Mouse (Mus musculus) CH12.LX (cell line): ENCODE results near the gene Gh. TPM values are rescaled to one million over a fixed set of nuclear protein-coding genes. Genes with fewer than 3 reads are reported as not detected.

Experiments
- DNase-seq: peaks from one replicate; pipeline ENCODE4 v3.0.0-alpha.2; 2013; ENCODE audit errors: extremely low read depth
- H3K27ac ChIP-seq: 2 replicates; pipeline ENCODE4 v1.5.1; 2012; ENCODE audit warnings: low read depth, mild to moderate bottlenecking, control low read depth, moderate library complexity; ENCODE audit not compliant: insufficient read depth
- H3K27me3 ChIP-seq: replicated peaks from 2 replicates; pipeline ENCODE3; 2012; ENCODE audit warnings: inconsistent platforms
- H3K36me3 ChIP-seq, 2 experiments: replicated peaks in 1 of 2; 2 replicates each; pipeline versions ENCODE3 to v1.6.1; 2012; ENCODE audit warnings: inconsistent platforms in 1 of 2, low read length in 1 of 2, mild to moderate bottlenecking in 1 of 2, mixed read lengths in 1 of 2, moderate library complexity in 1 of 2; ENCODE audit not compliant: control insufficient read depth in 1 of 2, insufficient read depth in 1 of 2
- H3K4me1 ChIP-seq, 2 experiments: 2 replicates each; pipeline ENCODE4 v1.6.1; 2012; ENCODE audit warnings: inconsistent platforms in 1 of 2, moderate library complexity in 1 of 2; ENCODE audit not compliant: insufficient read depth in 2 of 2, control insufficient read depth in 1 of 2
- H3K4me2 ChIP-seq: 2 replicates; pipeline ENCODE4 v1.6.1; 2012; ENCODE audit warnings: low read depth, mild to moderate bottlenecking, control low read depth; ENCODE audit not compliant: poor library complexity, insufficient read depth, severe bottlenecking
- H3K4me3 ChIP-seq, 3 experiments: fragments of 150-350 bp in 1 of 3; sonication (generic) in 1 of 3; replicated peaks in 1 of 3; 2 replicates each; pipeline versions ENCODE3 to v1.5.1; 2011 to 2012; ENCODE audit warnings: low read depth in 2 of 3, low read length in 2 of 3, mild to moderate bottlenecking in 2 of 3, moderate library complexity in 2 of 3, control low read depth in 1 of 3, improper control_type of control experiment in 1 of 3, inconsistent platforms in 1 of 3, mixed read lengths in 1 of 3; ENCODE audit not compliant: poor library complexity in 1 of 3
- H3K79me2 ChIP-seq: replicated peaks from 2 replicates; pipeline ENCODE4 v1.6.1; 2012; ENCODE audit warnings: mild to moderate bottlenecking, moderate library complexity; ENCODE audit not compliant: control insufficient read depth, poor library complexity, insufficient read depth, severe bottlenecking; ENCODE audit errors: extremely low read depth
- H3K9ac ChIP-seq: 2 replicates; pipeline ENCODE4 v1.6.1; 2012; ENCODE audit warnings: low read depth, mild to moderate bottlenecking, control low read depth, moderate library complexity; ENCODE audit not compliant: insufficient read depth
- H3K9me3 ChIP-seq: replicated peaks from 2 replicates; pipeline ENCODE3; 2012; ENCODE audit warnings: low read length, inconsistent platforms, mixed read lengths
- CTCF ChIP-seq, 2 experiments: IDR thresholded peaks in 1 of 2; conservative IDR thresholded peaks in 1 of 2; 2 replicates each; pipeline ENCODE4 v1.5.1; 2011 to 2012; ENCODE audit warnings: low read depth in 2 of 2, low read length in 2 of 2, improper control_type of control experiment in 1 of 2, inconsistent platforms in 1 of 2, mild to moderate bottlenecking in 1 of 2, moderate library complexity in 1 of 2
- ELF1 ChIP-seq: IDR thresholded peaks from 2 replicates; pipeline ENCODE4 v1.6.1; 2014; ENCODE audit warnings: low read depth, mild to moderate bottlenecking, inconsistent platforms, low read length, improper control_type of control experiment
- ETS1 ChIP-seq: conservative IDR thresholded peaks from 2 replicates; pipeline ENCODE4 v1.6.1; 2012; ENCODE audit warnings: low read depth, mild to moderate bottlenecking, inconsistent platforms, low read length, improper control_type of control experiment, moderate library complexity
- GABPA ChIP-seq: IDR thresholded peaks from 2 replicates; pipeline ENCODE4 v1.6.1; 2012; ENCODE audit warnings: low read depth, low read length, improper control_type of control experiment, inconsistent platforms; ENCODE audit not compliant: insufficient replicate concordance
- HCFC1 ChIP-seq: IDR thresholded peaks from 2 replicates; pipeline ENCODE4 v1.6.1; 2012; ENCODE audit warnings: low read depth, mild to moderate bottlenecking, inconsistent platforms, low read length, improper control_type of control experiment
- JUN ChIP-seq: IDR thresholded peaks from 2 replicates; pipeline ENCODE4 v1.6.1; 2011; ENCODE audit warnings: low read depth, mild to moderate bottlenecking, low read length, improper control_type of control experiment, moderate library complexity; ENCODE audit not compliant: insufficient read depth
- JUND ChIP-seq: conservative IDR thresholded peaks from 2 replicates; pipeline ENCODE4 v1.6.1; 2011; ENCODE audit warnings: low read depth, low read length, improper control_type of control experiment
- KAT2A ChIP-seq: IDR thresholded peaks from 2 replicates; pipeline ENCODE4 v1.6.1; 2012; ENCODE audit warnings: low read length, improper control_type of control experiment, inconsistent platforms; ENCODE audit not compliant: insufficient replicate concordance
- MAX ChIP-seq: IDR thresholded peaks from 2 replicates; pipeline ENCODE4 v1.6.1; 2011; ENCODE audit warnings: low read length, improper control_type of control experiment
- MEF2A ChIP-seq: IDR thresholded peaks from 2 replicates; pipeline ENCODE4 v1.6.1; 2014; ENCODE audit warnings: low read depth, mild to moderate bottlenecking, inconsistent platforms, low read length, improper control_type of control experiment, borderline replicate concordance
- POLR2A ChIP-seq: IDR thresholded peaks from 2 replicates; pipeline ENCODE4 v1.6.1; 2011; ENCODE audit warnings: low read depth, mild to moderate bottlenecking, improper control_type of control experiment, low read length
- UBTF ChIP-seq: IDR thresholded peaks from 2 replicates; pipeline ENCODE4 v1.6.1; 2012; ENCODE audit warnings: low read depth, mild to moderate bottlenecking, inconsistent platforms, low read length, improper control_type of control experiment, moderate library complexity
- ZC3H11A ChIP-seq: IDR thresholded peaks from 2 replicates; pipeline ENCODE4 v1.6.1; 2012; ENCODE audit warnings: low read depth, mild to moderate bottlenecking, inconsistent platforms, low read length, improper control_type of control experiment
- ZKSCAN1 ChIP-seq: IDR thresholded peaks from 2 replicates; pipeline ENCODE4 v1.6.1; 2012; ENCODE audit warnings: low read depth, inconsistent platforms, low read length, improper control_type of control experiment, borderline replicate concordance
- ZMIZ1 ChIP-seq: IDR thresholded peaks from 2 replicates; pipeline ENCODE4 v1.6.1; 2012; ENCODE audit warnings: low read depth, mild to moderate bottlenecking, inconsistent platforms, low read length, improper control_type of control experiment
- ZNF384 ChIP-seq: IDR thresholded peaks from 2 replicates; pipeline ENCODE4 v1.6.1; 2012; ENCODE audit warnings: low read depth, low read length, improper control_type of control experiment, inconsistent platforms
- dilution Hi-C: fragments of 300-500 bp; cut with MboI; formaldehyde crosslinking; loops from 2 replicates; pipeline ENCODE4 v1.14.3; 2020; ENCODE audit warnings: low sequenced_read_pairs; ENCODE audit not compliant: extremely low pct_unique_long_range_greater_than_20kb, extremely low pct_ligation_motif_present
- in situ Hi-C: fragments of 300-500 bp; cut with MboI; formaldehyde crosslinking; loops from 3 replicates; pipeline ENCODE4 v1.14.3; 2019; ENCODE audit warnings: low sequenced_read_pairs, low pct_ligation_motif_present, low pct_unique_long_range_greater_than_20kb, mixed read lengths
- polyA plus RNA-seq: library from polyadenylated mRNA; unstranded; fragments of >175 nt; gene quantifications from 2 replicates; pipeline ENCODE4 v1.2.1, GENCODE M21; 2012; ENCODE audit warnings: low read depth; ENCODE audit not compliant: insufficient read length
- total RNA-seq, 2 experiments: library from RNA; depleted of rRNA; stranded (reverse); fragments of 300-350 nt in 1 of 2; fragments of >200 nt in 1 of 2; gene quantifications; 2 replicates each; pipeline ENCODE4 v1.2.3; 2012 to 2014

Gh gene
- 0.38 and 0.46 TPM in 2 replicates for total RNA-seq (2012; rRNA removed)
- total RNA-seq (2014; rRNA removed), result 0.31 and 0.68 TPM in 2 replicates
- 0.76 and 1.0 TPM in 2 replicates for polyA plus RNA-seq

- Histone ChIP-seq H3K27me3 (no peaks in the 10 kb centered on the region), H3K4me2 (no peak within 1 kb of the TSS), H3K4me3 (no peak within 1 kb of the TSS), H3K9ac (no peak within 1 kb of the TSS), H3K27ac (no peak within 1 kb of the TSS), H3K36me3 (no peaks in the 10 kb centered on the region), H3K4me1 (peaks cover 32 to 41% of the 10 kb centered on the region in 2 experiments), H3K9me3 (peaks cover 2% of the 10 kb centered on the region), H3K79me2 (no peaks in the 10 kb centered on the region)
- dilution Hi-C loops, result no loop called here
- in situ Hi-C loops, result loop anchor here (25.0 kb wide), 1 partner anchor 461 kb away; the partner anchor contains the start of genes Milr1 and Pecam1
- DNase-seq, result no peak
- TF ChIP-seq ETS1 (no peak), UBTF (no peak)
Measured at GRCm38 (mm10) chr11:106301765-106302164, at the start of gene Gh. Gene Gh (minus strand): TSS chr11:106301865.

- no peaks in the 10 kb centered on the region for H3K36me3 ChIP-seq
- H3K9me3 ChIP-seq, result peaks cover 3% of the 10 kb centered on the region
- peaks cover 88% of the 10 kb centered on the region for H3K27me3 ChIP-seq
- H3K4me1 ChIP-seq, result peaks cover 11% of the 10 kb centered on the region in 2 experiments; a peak in 3 of 4 replicates
- no peaks in the 10 kb centered on the region for H3K79me2 ChIP-seq
- H3K27ac ChIP-seq, result no peak overlapping the region
- no peak overlapping the region for H3K4me3 ChIP-seq
- H3K4me2 ChIP-seq, result no peak overlapping the region
- no peak for DNase-seq
- H3K9ac ChIP-seq, result no peak overlapping the region
- TF ChIP-seq KAT2A (no peak), ZNF384 (no peak), ETS1 (no peak), JUN (no peak), POLR2A (no peak), ZMIZ1 (no peak), ZKSCAN1 (no peak), CTCF (conservative IDR thresholded peaks at IDR 0.05 in 1 of 2, IDR thresholded peaks at IDR 0.05 in 1 of 2; ENCODE audit: low read depth in 2 of 2, low read length in 2 of 2) (no peak), MAX (no peak), GABPA (no peak), HCFC1 (no peak), MEF2A (no peak), JUND (no peak), ELF1 (no peak), ZC3H11A (no peak), UBTF (no peak)
- dilution Hi-C loops (no loop called here), in situ Hi-C loops (no loop called here)
Measured at GRCm38 (mm10) chr11:106351253-106351652, 49.6 kb upstream of the Gh start.
